Mouse (Mus musculus) mature B cell (primary cell): ENCODE data around the gene Vmn1r30.

Experiments used
- in situ Hi-C: fragments of 300-500 bp; cut with MboI; formaldehyde crosslinking; loops from 2 replicates; pipeline ENCODE4 v1.14.3; 2019

Vmn1r30 gene

DNA sequence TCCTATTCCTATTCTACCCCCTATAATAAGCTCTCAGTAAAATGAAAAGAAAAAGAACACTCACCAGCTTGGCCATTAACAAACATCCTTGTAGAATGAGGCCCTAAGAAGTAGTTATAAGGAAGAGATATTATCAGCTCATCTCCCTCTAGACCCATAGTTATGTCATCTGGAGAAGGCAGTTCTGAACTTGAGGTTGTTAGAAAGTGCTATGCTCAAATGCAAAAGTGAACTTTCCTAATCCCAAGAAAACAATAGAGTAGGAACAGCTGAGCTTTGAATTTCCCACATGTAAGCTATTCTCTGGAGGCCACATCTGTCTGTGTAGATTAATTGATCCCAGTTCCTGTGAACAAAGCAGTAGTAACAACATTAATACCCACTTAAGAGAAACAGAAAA is at the start of gene Vmn1r30:
TSS of gene Vmn1r30 (minus strand) at position 101 of the 400 bp plus-strand sequence.
- in situ Hi-C loops: no loop called here

DNA sequence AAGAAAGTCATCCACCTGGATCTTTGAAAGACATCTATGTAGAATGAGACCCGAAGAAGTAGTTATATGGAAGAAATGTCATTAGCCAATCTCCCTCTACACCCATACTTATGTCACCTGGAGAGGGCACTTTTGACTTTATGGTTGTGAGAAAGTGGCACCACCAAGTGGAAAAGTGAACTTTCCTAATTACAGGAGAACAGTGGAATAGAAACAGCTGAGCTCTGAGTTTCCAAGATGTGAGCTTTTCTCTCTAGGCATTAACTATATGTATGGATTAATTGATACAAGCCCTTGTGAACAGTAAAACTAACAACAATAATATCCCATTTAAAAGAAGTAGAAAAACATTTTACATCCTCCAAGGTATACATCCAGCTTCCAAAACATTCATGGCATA is 32.0 kb upstream of the Vmn1r30 start, which contains the start of gene Vmn1r31:
TSS of gene Vmn1r31 (minus strand) at position 101 of the 400 bp plus-strand sequence.
- in situ Hi-C loops: no loop called here
